Mouse (Mus musculus) hematopoietic stem cell, adult 5-6 weeks (primary cell): Measurements from ENCODE around the gene Gna12. TPM values are rescaled to one million over a fixed set of nuclear protein-coding genes. Genes with fewer than 3 reads are reported as not detected.
A peak's percentile ranks its signal among the peaks of the same experiment; 100 is the strongest.

Source experiments
- ATAC-seq, 2 experiments: fragments of 125-278 bp in 1 of 2; replicated peaks in 1 of 2; 2 replicates each; pipeline ENCODE4 v1.8.0; 2016 to 2017; ENCODE audit warnings: inconsistent platforms in 2 of 2, mild to moderate bottlenecking in 2 of 2, moderate number of reproducible peaks in 2 of 2, low read depth in 1 of 2, moderate TSS enrichment in 1 of 2; ENCODE audit not compliant: low FRiP score in 2 of 2, poor library complexity in 2 of 2, severe bottlenecking in 2 of 2, insufficient read depth in 1 of 2, low TSS enrichment in 1 of 2
- total RNA-seq: library from RNA; stranded (forward); fragments of 172-1452, 232-1000 nt; gene quantifications from 2 replicates; pipeline ENCODE4 v1.2.3, GENCODE M21; 2017

Gene Gna12
- total RNA-seq, 1 experiment from 2014 or later = 21.7 TPM

GRCm38 (mm10) chr5:140783577-140783976 is 46.7 kb downstream of the Gna12 start:
- ATAC-seq = no peak

GRCm38 (mm10) chr5:140781886-140782572 is 48.2 kb downstream of the Gna12 start:
- no peak for ATAC-seq

DNA sequence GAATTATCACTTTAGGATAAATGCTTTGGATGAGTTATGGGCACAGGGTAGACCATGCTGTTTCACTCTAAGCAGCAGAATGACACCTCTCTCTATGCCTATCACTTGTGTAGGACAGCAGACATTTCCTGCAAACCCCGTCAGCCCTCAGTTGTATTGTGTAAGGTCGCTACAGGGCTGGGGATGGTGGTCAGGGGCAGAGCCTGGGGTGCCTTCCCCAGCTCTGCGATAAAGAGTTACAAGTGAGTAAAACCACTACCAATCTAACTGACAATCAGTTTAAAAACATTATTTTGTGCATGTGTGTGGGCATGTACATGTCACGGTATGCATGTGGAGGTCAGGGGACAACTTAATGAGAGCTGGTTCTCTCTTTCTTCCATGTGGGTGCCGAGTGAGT is 49.1 kb downstream of the Gna12 start:
- no peak for ATAC-seq

DNA sequence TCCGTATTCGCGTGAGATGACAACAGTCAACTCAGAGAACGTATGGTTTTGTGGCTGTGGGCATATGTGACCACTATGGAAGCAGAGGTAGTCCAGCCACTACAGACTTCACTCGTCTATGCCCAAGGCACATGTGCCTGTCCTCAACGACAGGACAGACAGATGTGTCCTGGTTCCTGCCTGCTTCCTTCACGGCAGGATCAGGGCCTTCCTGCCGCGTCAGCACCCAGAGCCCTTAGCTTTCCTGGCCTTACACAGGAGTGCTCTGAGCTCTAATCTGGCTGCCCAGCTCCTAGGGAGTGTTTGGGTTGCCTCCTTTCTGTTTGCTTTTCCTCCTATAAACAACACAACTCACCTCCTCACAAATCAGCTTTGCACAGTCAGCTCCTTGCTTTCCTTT is 53.3 kb downstream of the Gna12 start:
- peak in 1 of 2 experiments; percentile 20; a peak in 1 of 4 replicates for ATAC-seq

DNA sequence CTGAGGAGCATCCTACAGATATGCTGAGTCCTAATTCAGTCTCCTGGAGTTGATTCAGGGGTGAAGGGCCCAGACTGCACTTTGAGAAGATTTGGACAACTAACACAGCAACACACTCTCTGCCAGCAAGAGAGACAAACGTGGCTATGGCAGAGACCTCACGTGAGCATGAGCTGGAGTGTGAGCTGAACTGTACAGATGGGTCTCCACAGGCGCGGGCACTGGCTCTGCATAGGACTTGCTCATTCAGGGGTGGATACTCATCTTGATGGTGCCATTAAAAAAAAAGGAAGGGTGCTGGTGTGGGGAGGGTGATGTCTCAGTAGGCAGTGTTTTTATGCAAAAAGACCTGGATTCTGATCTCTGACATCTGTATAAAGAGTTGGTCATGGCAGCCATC is 55.1 kb downstream of the Gna12 start:
- ATAC-seq = no peak

GRCm38 (mm10) chr5:140772158-140772557 is 58.1 kb downstream of the Gna12 start:
- no peak; a peak in 1 of 4 replicates for ATAC-seq

DNA sequence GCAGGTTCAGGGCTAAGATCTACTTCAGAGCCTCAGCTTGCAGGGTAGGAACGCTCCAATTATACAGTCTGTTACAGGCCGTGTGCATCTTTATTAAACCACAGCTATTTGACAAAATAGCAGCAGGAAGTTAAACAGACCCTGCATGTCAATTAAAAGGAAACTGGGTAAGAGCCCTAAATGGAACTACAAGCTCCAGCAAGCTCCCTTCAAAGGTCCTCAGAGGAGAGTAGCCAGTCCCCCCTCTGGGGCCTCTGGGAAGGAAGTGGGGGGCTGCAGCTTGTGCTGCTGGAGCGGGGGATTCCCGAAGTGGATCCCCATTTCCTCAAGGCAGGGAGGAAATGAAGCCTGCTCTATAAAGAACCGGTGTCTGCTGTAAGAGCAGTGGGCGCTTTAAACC is 58.6 kb downstream of the Gna12 start:
- ATAC-seq = peak; percentile 42 to 56; a peak in 3 of 4 replicates

DNA sequence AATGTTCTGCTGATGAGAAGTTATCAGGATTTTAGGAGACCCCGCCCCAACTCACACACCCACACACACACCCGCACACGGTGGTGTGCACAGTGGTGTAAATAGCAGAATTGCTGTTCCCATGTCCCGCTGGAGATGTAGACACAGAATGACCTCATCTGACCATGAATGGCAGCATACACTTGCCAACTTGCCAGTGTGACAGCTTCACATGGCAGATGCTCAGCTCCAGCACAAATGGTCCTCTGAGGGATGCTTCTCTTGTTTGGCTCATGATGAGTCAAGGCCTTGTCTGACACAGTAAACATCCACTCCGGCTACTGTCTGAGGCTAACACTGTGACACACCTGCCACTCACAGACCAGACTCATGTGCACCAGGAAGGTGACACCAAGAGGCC is 61.9 kb downstream of the Gna12 start:
- ATAC-seq = no peak

DNA sequence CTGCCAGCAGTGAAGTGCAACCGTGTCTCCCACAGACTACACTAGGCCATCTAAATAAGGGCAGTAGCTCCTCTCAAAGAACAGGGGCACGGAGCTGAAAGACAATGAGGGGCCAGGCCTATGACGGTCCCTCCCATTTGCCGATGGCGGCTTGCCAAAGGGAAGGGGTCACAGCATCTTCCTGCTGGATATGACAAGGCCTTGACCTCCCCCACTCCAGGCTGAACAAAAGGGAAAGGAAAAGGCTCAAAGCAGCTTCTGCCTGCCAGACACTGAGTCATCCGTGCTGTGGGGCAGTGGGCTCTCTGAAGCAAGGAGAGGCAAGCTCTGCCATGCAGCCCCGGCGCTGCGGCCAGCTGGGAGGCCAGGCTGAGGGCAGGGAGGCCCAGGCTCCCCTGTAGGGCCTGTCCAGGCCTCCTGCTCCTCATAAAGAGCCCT is 62.5 kb downstream of the Gna12 start:
- no peak for ATAC-seq

DNA sequence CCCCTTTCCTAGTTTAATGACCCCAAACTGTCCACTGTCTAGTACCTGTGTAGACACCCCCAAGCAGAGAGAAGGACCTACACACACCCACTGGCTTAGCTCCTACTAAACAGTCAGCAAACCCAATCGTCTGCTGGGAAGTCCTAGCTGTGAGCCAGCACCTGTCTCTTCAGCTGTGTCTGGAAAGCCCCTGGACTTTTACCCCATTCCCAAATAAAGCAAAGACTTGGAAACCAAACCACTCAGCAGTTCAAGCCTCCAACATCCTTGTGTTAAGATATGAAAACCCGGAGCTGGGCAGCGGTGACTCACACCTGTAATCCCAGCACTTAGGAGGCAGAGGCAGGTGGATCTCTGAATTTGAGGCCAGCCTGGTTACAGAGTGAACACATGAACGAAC is 63.7 kb downstream of the Gna12 start:
- ATAC-seq = no peak

DNA sequence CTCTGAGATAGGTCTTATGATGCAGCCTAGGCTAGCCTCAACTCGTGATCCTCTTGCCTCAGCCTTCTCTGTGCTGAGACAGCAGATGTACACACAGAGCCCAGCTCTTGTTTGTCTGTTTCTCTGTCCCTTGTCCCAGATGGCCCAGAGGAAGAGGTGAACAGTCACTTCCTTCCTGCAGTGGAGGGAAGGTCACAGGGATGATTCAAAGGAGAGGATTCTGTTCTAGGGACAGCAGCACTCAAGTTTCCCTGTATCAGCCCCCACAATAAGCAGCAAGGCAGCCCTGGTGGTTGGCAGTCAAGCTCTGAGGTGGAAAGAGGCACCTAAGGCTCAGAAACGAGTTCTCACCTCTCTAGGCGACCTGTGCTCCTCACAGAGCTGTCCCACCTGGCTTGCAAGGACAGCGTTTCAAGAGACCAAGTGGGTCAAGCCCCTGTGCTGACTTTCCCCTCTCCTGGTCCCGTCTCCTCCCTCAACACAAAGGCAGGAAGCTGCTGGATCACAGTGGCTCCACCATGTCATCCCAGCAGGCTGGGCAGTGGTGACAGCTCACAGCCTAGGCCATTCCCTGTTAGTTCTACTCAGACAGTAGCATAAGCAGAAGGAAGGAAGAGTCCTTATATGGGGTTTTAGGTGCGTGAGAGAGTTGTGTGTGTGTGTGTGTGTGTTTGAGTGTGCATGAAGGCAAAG is 65.2 kb downstream of the Gna12 start:
- no peak; a peak in 1 of 4 replicates for ATAC-seq

DNA sequence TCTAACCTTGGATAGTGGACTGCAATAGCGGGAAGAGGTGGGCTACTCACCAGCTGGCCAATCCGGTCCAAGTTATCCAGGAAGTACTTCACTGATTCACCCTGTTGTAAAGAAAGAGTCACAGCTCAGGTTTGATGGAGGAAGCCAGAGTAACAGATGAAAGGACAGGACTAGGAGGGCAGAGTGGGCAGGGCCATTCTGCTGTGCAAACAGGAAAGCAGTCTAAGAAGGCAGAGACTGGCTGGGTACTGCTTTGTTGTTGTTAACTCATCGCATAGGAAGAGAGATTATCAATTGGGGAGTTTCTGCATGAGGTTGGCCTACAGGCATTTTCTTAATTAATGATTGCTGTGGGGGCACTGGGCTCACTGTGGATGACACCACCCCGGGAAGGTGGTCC is 67.7 kb downstream of the Gna12 start:
- ATAC-seq = no peak

DNA sequence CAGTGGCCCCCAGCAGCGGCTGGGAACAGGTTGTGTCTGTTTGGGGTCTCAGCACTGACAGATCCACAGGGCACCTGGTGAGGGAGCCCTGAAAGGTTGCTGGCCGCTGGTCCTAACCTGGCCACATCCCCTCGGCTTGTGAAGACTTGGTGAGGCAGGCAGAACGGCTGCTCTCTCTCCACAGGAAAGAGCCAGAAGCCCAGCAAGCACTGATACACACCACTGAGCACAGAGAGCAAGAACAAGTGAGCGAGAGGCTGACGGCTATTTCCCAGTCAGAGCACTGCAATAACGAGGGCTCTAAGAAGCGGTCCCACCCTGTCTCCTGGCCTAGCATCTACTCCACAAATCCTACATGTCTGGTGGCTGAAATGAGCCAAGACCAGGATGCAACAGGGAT is 71.4 kb downstream of the Gna12 start:
- ATAC-seq = no peak

GRCm38 (mm10) chr5:140753223-140753622 is 77.0 kb downstream of the Gna12 start:
- no peak for ATAC-seq

DNA sequence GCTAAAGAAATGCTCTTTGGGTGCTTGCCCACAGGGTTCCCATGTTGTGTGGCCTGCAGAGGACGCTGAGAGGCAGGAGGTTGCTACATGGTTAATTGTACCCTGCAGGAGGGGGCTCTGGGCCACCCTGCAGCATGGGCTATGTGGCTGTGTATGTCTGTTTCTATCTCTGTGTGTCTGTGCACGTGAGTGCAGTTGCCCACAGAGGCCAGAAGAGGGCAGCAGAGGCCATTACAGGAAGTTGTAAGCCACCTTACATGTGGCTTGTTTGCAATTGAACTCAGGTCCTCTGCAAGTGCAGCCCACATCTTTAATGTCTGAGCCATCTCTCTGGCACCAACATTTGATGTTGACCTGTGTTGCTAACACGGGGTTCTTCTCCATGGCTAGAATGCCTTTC is 77.6 kb downstream of the Gna12 start:
- no peak for ATAC-seq

DNA sequence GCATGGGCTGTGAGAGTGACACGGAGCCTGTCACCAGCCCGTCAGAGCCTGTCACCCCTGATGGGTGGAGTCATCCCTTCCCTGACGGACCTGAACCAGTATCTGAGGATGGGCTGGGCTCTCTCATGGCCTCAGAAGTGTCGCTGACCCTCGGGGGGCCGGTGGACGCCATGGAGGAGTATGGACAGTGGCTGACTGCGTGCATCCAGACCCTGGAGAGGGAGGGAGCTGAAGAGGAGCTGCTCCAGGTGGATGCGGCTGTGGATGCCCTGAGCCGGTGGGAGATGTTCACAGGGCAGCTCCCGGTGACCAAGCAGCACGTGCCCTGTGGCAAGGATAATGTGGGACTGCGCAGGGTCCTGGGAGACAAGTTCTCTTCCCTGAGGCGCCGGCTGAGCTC is 78.2 kb downstream of the Gna12 start:
- no peak for ATAC-seq

GRCm38 (mm10) chr5:140750925-140751324 is 79.3 kb downstream of the Gna12 start:
- ATAC-seq = no peak

DNA sequence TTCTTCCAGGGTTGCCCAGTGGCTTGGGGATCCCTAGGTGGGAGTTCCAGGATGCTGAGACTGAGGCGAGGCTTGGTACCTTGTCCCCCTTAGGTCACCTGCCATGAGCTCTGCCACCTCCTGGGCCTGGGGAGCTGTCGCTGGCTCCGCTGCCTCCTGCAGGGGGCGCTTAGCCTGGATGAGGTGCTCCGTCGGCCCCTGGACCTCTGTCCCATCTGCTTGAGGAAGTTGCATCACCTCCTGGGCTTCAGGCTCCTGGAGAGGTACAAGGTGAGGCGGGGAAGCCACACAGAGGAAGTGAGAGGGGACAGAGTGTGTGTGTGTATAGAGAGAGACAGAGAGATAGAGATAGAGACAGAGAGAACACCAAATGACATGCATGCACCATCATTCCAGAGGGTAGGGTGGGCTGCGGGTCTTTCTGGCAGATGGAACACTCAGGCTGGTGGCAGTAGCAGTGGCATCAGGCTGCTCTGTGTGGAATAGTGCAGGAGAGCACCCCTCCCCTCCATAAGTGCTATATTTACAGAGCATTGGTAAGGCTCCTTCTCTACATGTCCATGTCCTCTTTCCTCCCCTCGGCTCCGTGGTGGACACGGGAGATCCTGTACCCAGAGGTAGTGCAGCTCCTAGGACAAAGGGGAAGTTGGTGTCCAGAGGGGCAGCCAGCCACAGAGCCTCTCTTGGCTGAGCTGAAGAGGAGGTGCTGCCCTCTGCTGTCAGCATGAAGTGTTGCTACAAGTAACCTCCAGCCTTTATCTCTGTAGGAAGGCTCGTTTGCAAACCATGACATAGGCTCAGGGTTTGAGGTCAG is 81.0 kb downstream of the Gna12 start:
- ATAC-seq = peak; percentile 86 to 87
